Mouse (Mus musculus): ENCODE measurements at regions not wholly inside any gene's neighbourhood (a gene's known extent, or its start where the extent isn't known, plus 50 kb on each side); places are given as distances from the start of the nearest gene placed in this dataset.
A peak's percentile ranks its signal among the peaks of the same experiment; 100 is the strongest.

- H3K27ac ChIP-seq (ENCODE audit: low read depth, low read length), result no peak overlapping the region
- ATAC-seq (no peak), DNase-seq (ENCODE audit: low spot score) (no peak)
- WGBS, result 56% methylated on average over 11 of the region's 11 CpGs
- no peak overlapping the region for H3K9ac ChIP-seq (ENCODE audit: low read length)
- H3K4me2 ChIP-seq (ENCODE audit: low read length), result no peak overlapping the region
- no peaks in the 10 kb centered on the region for H3K27me3 ChIP-seq (replicated peaks; ENCODE audit: control insufficient read depth, insufficient read depth, low read length)
- no peaks in the 10 kb centered on the region for H3K36me3 ChIP-seq (ENCODE audit: control insufficient read depth, insufficient read depth, low read length)
- H3K9me3 ChIP-seq (replicated peaks; ENCODE audit: control insufficient read depth, low read length), result no peaks in the 10 kb centered on the region
- H3K4me1 ChIP-seq (ENCODE audit: control insufficient read depth, insufficient read depth, low read length), result no peaks in the 10 kb centered on the region
- no peak overlapping the region for H3K4me3 ChIP-seq (ENCODE audit: low read depth, low read length)
These were observed 86.4 kb upstream of the Max start for GRCm38 (mm10) chr12:77048380-77048779.

GRCm38 (mm10) chr12:77047273-77047672, 85.3 kb upstream of the Max start:
- Histone ChIP-seq H3K4me1 (ENCODE audit: control insufficient read depth, insufficient read depth, low read length) (no peaks in the 10 kb centered on the region), H3K27me3 (replicated peaks; ENCODE audit: control insufficient read depth, insufficient read depth, low read length) (no peaks in the 10 kb centered on the region), H3K4me2 (ENCODE audit: low read length) (no peak overlapping the region), H3K9ac (ENCODE audit: low read length) (no peak overlapping the region), H3K9me3 (replicated peaks; ENCODE audit: control insufficient read depth, low read length) (no peaks in the 10 kb centered on the region), H3K4me3 (ENCODE audit: low read depth, low read length) (no peak overlapping the region), H3K36me3 (ENCODE audit: control insufficient read depth, insufficient read depth, low read length) (no peaks in the 10 kb centered on the region), H3K27ac (ENCODE audit: low read depth, low read length) (no peak overlapping the region)
- 83% methylated on average over 1 of the region's 1 CpGs for WGBS
- DNase-seq (ENCODE audit: low spot score) (no peak), ATAC-seq (no peak)

- DNase-seq (ENCODE audit: low spot score), result peak; percentile 34
These were observed 84.0 kb upstream of the Max start for GRCm38 (mm10) chr12:77045956-77046355.

GRCm38 (mm10) chr12:77045356-77045755, 83.4 kb upstream of the Max start:
- Histone ChIP-seq H3K4me2 (ENCODE audit: low read length) (no peak overlapping the region), H3K9ac (ENCODE audit: low read length) (no peak overlapping the region), H3K36me3 (ENCODE audit: control insufficient read depth, insufficient read depth, low read length) (no peaks in the 10 kb centered on the region), H3K9me3 (replicated peaks; ENCODE audit: control insufficient read depth, low read length) (no peaks in the 10 kb centered on the region), H3K4me1 (ENCODE audit: control insufficient read depth, insufficient read depth, low read length) (no peaks in the 10 kb centered on the region), H3K27me3 (replicated peaks; ENCODE audit: control insufficient read depth, insufficient read depth, low read length) (no peaks in the 10 kb centered on the region), H3K4me3 (ENCODE audit: low read depth, low read length) (no peak overlapping the region), H3K27ac (ENCODE audit: low read depth, low read length) (no peak overlapping the region)
- DNase-seq (ENCODE audit: low spot score) (no peak), ATAC-seq (no peak)
- WGBS, result 89% methylated on average over 10 of the region's 10 CpGs

More at GRCm38 (mm10) chr12:77045956-77046355, 84.0 kb upstream of the Max start:
- ATAC-seq, result no peak
- no peaks in the 10 kb centered on the region for H3K27me3 ChIP-seq (replicated peaks; ENCODE audit: control insufficient read depth, insufficient read depth, low read length)
- 44% methylated on average over 2 of the region's 2 CpGs for WGBS
- no peak overlapping the region for H3K4me3 ChIP-seq (ENCODE audit: low read depth, low read length)
- H3K36me3 ChIP-seq (ENCODE audit: control insufficient read depth, insufficient read depth, low read length), result no peaks in the 10 kb centered on the region
- H3K9me3 ChIP-seq (replicated peaks; ENCODE audit: control insufficient read depth, low read length), result no peaks in the 10 kb centered on the region
- no peak overlapping the region for H3K4me2 ChIP-seq (ENCODE audit: low read length)
- H3K4me1 ChIP-seq (ENCODE audit: control insufficient read depth, insufficient read depth, low read length), result no peaks in the 10 kb centered on the region
- H3K27ac ChIP-seq (ENCODE audit: low read depth, low read length), result no peak overlapping the region
- no peak overlapping the region for H3K9ac ChIP-seq (ENCODE audit: low read length)

GRCm38 (mm10) chr12:77042356-77042755, 80.4 kb upstream of the Max start:
- no peak overlapping the region for H3K27ac ChIP-seq (ENCODE audit: low read depth, low read length)
- DNase-seq (ENCODE audit: low spot score) (no peak), ATAC-seq (no peak)
- H3K4me3 ChIP-seq (ENCODE audit: low read depth, low read length), result no peak overlapping the region
- no peak overlapping the region for H3K9ac ChIP-seq (ENCODE audit: low read length)
- no peaks in the 10 kb centered on the region for H3K36me3 ChIP-seq (ENCODE audit: control insufficient read depth, insufficient read depth, low read length)
- no peaks in the 10 kb centered on the region for H3K27me3 ChIP-seq (replicated peaks; ENCODE audit: control insufficient read depth, insufficient read depth, low read length)
- WGBS, result 59% methylated on average over 4 of the region's 4 CpGs
- H3K9me3 ChIP-seq (replicated peaks; ENCODE audit: control insufficient read depth, low read length), result no peaks in the 10 kb centered on the region
- no peak overlapping the region for H3K4me2 ChIP-seq (ENCODE audit: low read length)
- H3K4me1 ChIP-seq (ENCODE audit: control insufficient read depth, insufficient read depth, low read length), result no peaks in the 10 kb centered on the region

GRCm38 (mm10) chr12:77041141-77041540, 79.1 kb upstream of the Max start:
- ATAC-seq (no peak), DNase-seq (ENCODE audit: low spot score) (no peak)
- no peaks in the 10 kb centered on the region for H3K4me1 ChIP-seq (ENCODE audit: control insufficient read depth, insufficient read depth, low read length)
- H3K9ac ChIP-seq (ENCODE audit: low read length), result no peak overlapping the region
- no peak overlapping the region for H3K27ac ChIP-seq (ENCODE audit: low read depth, low read length)
- H3K36me3 ChIP-seq (ENCODE audit: control insufficient read depth, insufficient read depth, low read length), result no peaks in the 10 kb centered on the region
- H3K27me3 ChIP-seq (replicated peaks; ENCODE audit: control insufficient read depth, insufficient read depth, low read length), result no peaks in the 10 kb centered on the region
- no peaks in the 10 kb centered on the region for H3K9me3 ChIP-seq (replicated peaks; ENCODE audit: control insufficient read depth, low read length)
- H3K4me3 ChIP-seq (ENCODE audit: low read depth, low read length), result no peak overlapping the region
- no peak overlapping the region for H3K4me2 ChIP-seq (ENCODE audit: low read length)
- 54% methylated on average over 5 of the region's 5 CpGs for WGBS

- H3K27ac ChIP-seq (ENCODE audit: low read depth, low read length), result no peak overlapping the region
- H3K36me3 ChIP-seq (ENCODE audit: control insufficient read depth, insufficient read depth, low read length), result no peaks in the 10 kb centered on the region
- no peak overlapping the region for H3K9ac ChIP-seq (ENCODE audit: low read length)
- no peak for DNase-seq (ENCODE audit: low spot score)
- H3K4me1 ChIP-seq (ENCODE audit: control insufficient read depth, insufficient read depth, low read length), result no peaks in the 10 kb centered on the region
- H3K9me3 ChIP-seq (replicated peaks; ENCODE audit: control insufficient read depth, low read length), result no peaks in the 10 kb centered on the region
- 95% methylated on average over 4 of the region's 4 CpGs for WGBS
- H3K4me2 ChIP-seq (ENCODE audit: low read length), result no peak overlapping the region
- H3K4me3 ChIP-seq (ENCODE audit: low read depth, low read length), result no peak overlapping the region
- H3K27me3 ChIP-seq (replicated peaks; ENCODE audit: control insufficient read depth, insufficient read depth, low read length), result no peaks in the 10 kb centered on the region
- no peak for ATAC-seq
These were observed 77.9 kb upstream of the Max start for GRCm38 (mm10) chr12:77039953-77040305.

GRCm38 (mm10) chr12:77039295-77039952, 77.4 kb upstream of the Max start:
- Histone ChIP-seq H3K4me1 (ENCODE audit: control insufficient read depth, insufficient read depth, low read length) (no peaks in the 10 kb centered on the region), H3K36me3 (ENCODE audit: control insufficient read depth, insufficient read depth, low read length) (no peaks in the 10 kb centered on the region), H3K9ac (ENCODE audit: low read length) (no peak overlapping the region), H3K27me3 (replicated peaks; ENCODE audit: control insufficient read depth, insufficient read depth, low read length) (no peaks in the 10 kb centered on the region), H3K27ac (ENCODE audit: low read depth, low read length) (no peak overlapping the region), H3K4me2 (ENCODE audit: low read length) (no peak overlapping the region), H3K4me3 (ENCODE audit: low read depth, low read length) (no peak overlapping the region), H3K9me3 (replicated peaks; ENCODE audit: control insufficient read depth, low read length) (no peaks in the 10 kb centered on the region)
- DNase-seq (ENCODE audit: low spot score) (no peak), ATAC-seq (peak; percentile 20; the same call in 1 of the 2 replicates)
- WGBS, result 82% methylated on average over 17 of the region's 17 CpGs

GRCm38 (mm10) chr12:77035676-77036075, 73.7 kb upstream of the Max start:
- ATAC-seq, result no peak
- H3K27me3 ChIP-seq (replicated peaks; ENCODE audit: control insufficient read depth, insufficient read depth, low read length), result no peaks in the 10 kb centered on the region
- no peak overlapping the region for H3K27ac ChIP-seq (ENCODE audit: low read depth, low read length)
- H3K4me1 ChIP-seq (ENCODE audit: control insufficient read depth, insufficient read depth, low read length), result no peaks in the 10 kb centered on the region
- no peak overlapping the region for H3K9ac ChIP-seq (ENCODE audit: low read length)
- no peak for DNase-seq (ENCODE audit: low spot score)
- no peak overlapping the region for H3K4me2 ChIP-seq (ENCODE audit: low read length)
- H3K4me3 ChIP-seq (ENCODE audit: low read depth, low read length), result no peak overlapping the region
- whole genome bisulfite sequencing, result 52% methylated on average over 2 of the region's 2 CpGs
- no peaks in the 10 kb centered on the region for H3K9me3 ChIP-seq (replicated peaks; ENCODE audit: control insufficient read depth, low read length)
- H3K36me3 ChIP-seq (ENCODE audit: control insufficient read depth, insufficient read depth, low read length), result no peaks in the 10 kb centered on the region

All from forebrain, embryonic 14.5 days (tissue).